ENCODE assay signal across 17 mouse cellular contexts in the genomic region with DNA sequence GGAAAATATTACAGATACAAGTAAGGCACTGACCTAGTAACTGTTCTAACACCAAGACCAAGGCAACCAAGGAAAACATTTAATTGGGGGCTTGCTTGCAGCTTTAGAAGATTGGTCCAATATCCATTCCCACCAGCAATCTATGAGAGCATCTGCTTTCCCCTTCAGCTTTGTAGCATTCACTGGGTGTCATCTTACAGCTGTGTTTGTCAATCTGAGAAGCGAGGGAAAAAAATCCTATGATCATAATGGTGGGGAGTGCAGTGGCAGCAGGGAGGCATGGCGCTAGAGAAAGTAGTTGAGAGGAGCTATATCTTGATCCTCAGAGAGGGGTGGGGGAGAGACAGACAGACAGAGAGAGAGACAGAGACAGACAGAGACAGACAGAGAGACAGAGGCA.
"Had no signal": no experiment of that assay in that cellular context is flagged by ENCODE, and none has a peak within 500 bp of the region (broad histone marks: within the 10 kb centered on the region; RNA-seq: fewer than 3 reads in every experiment).

No protein-coding gene starts in this region.

- H3K4me3 ChIP-seq: neural tube, embryonic 12.5 days; neural tube, embryonic 13.5 days; neural tube, embryonic 15.5 days; stomach, embryonic 15.5 days had no signal

- DNase-seq: retina, postnatal 1 day; right cerebral cortex, adult 18-20 months; right cerebral cortex, postnatal 14 days; right cerebral cortex, postnatal 25 days; right cerebral cortex, postnatal 4 days; spleen, adult 18-20 months; thymus, adult 18-20 months; thymus, adult 2 months; thymus, postnatal 14 days; thymus, postnatal 25 days; thymus, postnatal 36 days; thymus, postnatal 4 days had no signal

- H3K4me2 ChIP-seq: neural tube, embryonic 12.5 days; neural tube, embryonic 13.5 days; neural tube, embryonic 15.5 days; stomach, embryonic 15.5 days had no signal

- H3K9ac ChIP-seq: neural tube, embryonic 12.5 days; neural tube, embryonic 13.5 days; neural tube, embryonic 15.5 days; stomach, embryonic 15.5 days had no signal

- H3K4me1 ChIP-seq: stomach, embryonic 15.5 days had no signal

- H3K27ac ChIP-seq: neural tube, embryonic 12.5 days; neural tube, embryonic 13.5 days; neural tube, embryonic 15.5 days; stomach, embryonic 15.5 days; stomach, postnatal 0 days had no signal

- H3K27me3 ChIP-seq: stomach, embryonic 15.5 days had no signal

- H3K9me3 ChIP-seq: neural tube, embryonic 12.5 days; neural tube, embryonic 13.5 days; neural tube, embryonic 15.5 days; stomach, embryonic 15.5 days had no signal

- H3K36me3 ChIP-seq: neural tube, embryonic 12.5 days; neural tube, embryonic 13.5 days; neural tube, embryonic 15.5 days; stomach, embryonic 15.5 days had no signal
